Mouse (Mus musculus) CH12.LX (cell line): ENCODE measurements around the gene Ifnar1. TPM values are rescaled to one million over a fixed set of nuclear protein-coding genes. Genes with fewer than 3 reads are reported as not detected.

Experiments used
- DNase-seq: peaks from one replicate; pipeline ENCODE4 v3.0.0-alpha.2; 2013; ENCODE audit errors: extremely low read depth
- H3K27ac ChIP-seq: 2 replicates; pipeline ENCODE4 v1.5.1; 2012; ENCODE audit warnings: low read depth, mild to moderate bottlenecking, control low read depth, moderate library complexity; ENCODE audit not compliant: insufficient read depth
- H3K27me3 ChIP-seq: replicated peaks from 2 replicates; pipeline ENCODE3; 2012; ENCODE audit warnings: inconsistent platforms
- H3K36me3 ChIP-seq, 2 experiments: replicated peaks in 1 of 2; 2 replicates each; pipeline versions ENCODE3 to v1.6.1; 2012; ENCODE audit warnings: inconsistent platforms in 1 of 2, low read length in 1 of 2, mild to moderate bottlenecking in 1 of 2, mixed read lengths in 1 of 2, moderate library complexity in 1 of 2; ENCODE audit not compliant: control insufficient read depth in 1 of 2, insufficient read depth in 1 of 2
- H3K4me1 ChIP-seq, 2 experiments: 2 replicates each; pipeline ENCODE4 v1.6.1; 2012; ENCODE audit warnings: inconsistent platforms in 1 of 2, moderate library complexity in 1 of 2; ENCODE audit not compliant: insufficient read depth in 2 of 2, control insufficient read depth in 1 of 2
- H3K4me2 ChIP-seq: 2 replicates; pipeline ENCODE4 v1.6.1; 2012; ENCODE audit warnings: low read depth, mild to moderate bottlenecking, control low read depth; ENCODE audit not compliant: poor library complexity, insufficient read depth, severe bottlenecking
- H3K4me3 ChIP-seq, 3 experiments: fragments of 150-350 bp in 1 of 3; sonication (generic) in 1 of 3; replicated peaks in 1 of 3; 2 replicates each; pipeline versions ENCODE3 to v1.5.1; 2011 to 2012; ENCODE audit warnings: low read depth in 2 of 3, low read length in 2 of 3, mild to moderate bottlenecking in 2 of 3, moderate library complexity in 2 of 3, control low read depth in 1 of 3, improper control_type of control experiment in 1 of 3, inconsistent platforms in 1 of 3, mixed read lengths in 1 of 3; ENCODE audit not compliant: poor library complexity in 1 of 3
- H3K79me2 ChIP-seq: replicated peaks from 2 replicates; pipeline ENCODE4 v1.6.1; 2012; ENCODE audit warnings: mild to moderate bottlenecking, moderate library complexity; ENCODE audit not compliant: control insufficient read depth, poor library complexity, insufficient read depth, severe bottlenecking; ENCODE audit errors: extremely low read depth
- H3K9ac ChIP-seq: 2 replicates; pipeline ENCODE4 v1.6.1; 2012; ENCODE audit warnings: low read depth, mild to moderate bottlenecking, control low read depth, moderate library complexity; ENCODE audit not compliant: insufficient read depth
- H3K9me3 ChIP-seq: replicated peaks from 2 replicates; pipeline ENCODE3; 2012; ENCODE audit warnings: low read length, inconsistent platforms, mixed read lengths
- BHLHE40 ChIP-seq: IDR thresholded peaks from 2 replicates; pipeline ENCODE4 v1.6.1; 2011; ENCODE audit warnings: mild to moderate bottlenecking, low read depth, low read length, improper control_type of control experiment
- CHD1 ChIP-seq: IDR thresholded peaks from 2 replicates; pipeline ENCODE4 v1.6.1; 2012; ENCODE audit warnings: low read depth, low read length, improper control_type of control experiment, inconsistent platforms
- CHD2 ChIP-seq: IDR thresholded peaks from 2 replicates; pipeline ENCODE4 v1.6.1; 2011; ENCODE audit warnings: low read length, improper control_type of control experiment
- CTCF ChIP-seq, 2 experiments: IDR thresholded peaks in 1 of 2; conservative IDR thresholded peaks in 1 of 2; 2 replicates each; pipeline ENCODE4 v1.5.1; 2011 to 2012; ENCODE audit warnings: low read depth in 2 of 2, low read length in 2 of 2, improper control_type of control experiment in 1 of 2, inconsistent platforms in 1 of 2, mild to moderate bottlenecking in 1 of 2, moderate library complexity in 1 of 2
- ELF1 ChIP-seq: IDR thresholded peaks from 2 replicates; pipeline ENCODE4 v1.6.1; 2014; ENCODE audit warnings: low read depth, mild to moderate bottlenecking, inconsistent platforms, low read length, improper control_type of control experiment
- EP300 ChIP-seq: IDR thresholded peaks from 2 replicates; pipeline ENCODE4 v1.6.1; 2011; ENCODE audit warnings: low read length, improper control_type of control experiment
- ETS1 ChIP-seq: conservative IDR thresholded peaks from 2 replicates; pipeline ENCODE4 v1.6.1; 2012; ENCODE audit warnings: low read depth, mild to moderate bottlenecking, inconsistent platforms, low read length, improper control_type of control experiment, moderate library complexity
- HCFC1 ChIP-seq: IDR thresholded peaks from 2 replicates; pipeline ENCODE4 v1.6.1; 2012; ENCODE audit warnings: low read depth, mild to moderate bottlenecking, inconsistent platforms, low read length, improper control_type of control experiment
- IRF4 ChIP-seq: IDR thresholded peaks from 2 replicates; pipeline ENCODE4 v1.6.1; 2014; ENCODE audit warnings: low read depth, mild to moderate bottlenecking, inconsistent platforms, low read length, improper control_type of control experiment
- JUND ChIP-seq: conservative IDR thresholded peaks from 2 replicates; pipeline ENCODE4 v1.6.1; 2011; ENCODE audit warnings: low read depth, low read length, improper control_type of control experiment
- MEF2A ChIP-seq: IDR thresholded peaks from 2 replicates; pipeline ENCODE4 v1.6.1; 2014; ENCODE audit warnings: low read depth, mild to moderate bottlenecking, inconsistent platforms, low read length, improper control_type of control experiment, borderline replicate concordance
- NELFE ChIP-seq: IDR thresholded peaks from 2 replicates; pipeline ENCODE4 v1.6.1; 2011; ENCODE audit warnings: low read depth, low read length, improper control_type of control experiment
- POLR2A ChIP-seq: IDR thresholded peaks from 2 replicates; pipeline ENCODE4 v1.6.1; 2011; ENCODE audit warnings: low read depth, mild to moderate bottlenecking, improper control_type of control experiment, low read length
- POLR2AphosphoS2 ChIP-seq: IDR thresholded peaks from 2 replicates; pipeline ENCODE4 v1.6.1; 2011; ENCODE audit warnings: low read depth, low read length, improper control_type of control experiment
- RAD21 ChIP-seq: IDR thresholded peaks from 2 replicates; pipeline ENCODE4 v1.6.1; 2011; ENCODE audit warnings: low read depth, mild to moderate bottlenecking, low read length, improper control_type of control experiment, moderate library complexity
- SMC3 ChIP-seq: IDR thresholded peaks from 2 replicates; pipeline ENCODE4 v1.6.1; 2011; ENCODE audit warnings: low read depth, low read length, improper control_type of control experiment
- TBP ChIP-seq: conservative IDR thresholded peaks from 2 replicates; pipeline ENCODE4 v1.6.1; 2011; ENCODE audit warnings: low read depth, low read length, improper control_type of control experiment
- TCF12 ChIP-seq: IDR thresholded peaks from 2 replicates; pipeline ENCODE4 v1.6.1; 2014; ENCODE audit warnings: low read depth, mild to moderate bottlenecking, inconsistent platforms, low read length, improper control_type of control experiment
- ZNF384 ChIP-seq: IDR thresholded peaks from 2 replicates; pipeline ENCODE4 v1.6.1; 2012; ENCODE audit warnings: low read depth, low read length, improper control_type of control experiment, inconsistent platforms
- dilution Hi-C: fragments of 300-500 bp; cut with MboI; formaldehyde crosslinking; loops from 2 replicates; pipeline ENCODE4 v1.14.3; 2020; ENCODE audit warnings: low sequenced_read_pairs; ENCODE audit not compliant: extremely low pct_unique_long_range_greater_than_20kb, extremely low pct_ligation_motif_present
- in situ Hi-C: fragments of 300-500 bp; cut with MboI; formaldehyde crosslinking; loops from 3 replicates; pipeline ENCODE4 v1.14.3; 2019; ENCODE audit warnings: low sequenced_read_pairs, low pct_ligation_motif_present, low pct_unique_long_range_greater_than_20kb, mixed read lengths
- polyA plus RNA-seq: library from polyadenylated mRNA; unstranded; fragments of >175 nt; gene quantifications from 2 replicates; pipeline ENCODE4 v1.2.1, GENCODE M21; 2012; ENCODE audit warnings: low read depth; ENCODE audit not compliant: insufficient read length
- total RNA-seq, 2 experiments: library from RNA; depleted of rRNA; stranded (reverse); fragments of 300-350 nt in 1 of 2; fragments of >200 nt in 1 of 2; gene quantifications; 2 replicates each; pipeline ENCODE4 v1.2.3; 2012 to 2014

The Ifnar1 gene
- total and polyA plus RNA-seq, 3 experiments: 32.8 to 49.4 (median 40.3) TPM

GRCm38 (mm10) chr16:91451949-91452348 is 33.1 kb upstream of the Ifnar1 start:
- in situ Hi-C loops (loop anchor here (5.0 kb wide), 1 partner anchor 80 kb away; the partner anchor contains the start of gene Ifnar2), dilution Hi-C loops (no loop called here)
- Histone ChIP-seq H3K79me2 (no peaks in the 10 kb centered on the region), H3K9ac (0 out of 2 replicates have a peak overlapping the region, but pooled peaks have one; percentile 4), H3K4me1 (peaks cover 32 to 81% of the 10 kb centered on the region in 2 experiments), H3K27me3 (no peaks in the 10 kb centered on the region), H3K27ac (peak overlapping the region; percentile 59), H3K4me3 (no peak overlapping the region), H3K9me3 (no peaks in the 10 kb centered on the region), H3K36me3 (no peaks in the 10 kb centered on the region), H3K4me2 (peak overlapping the region; percentile 30)
- DNase-seq: peak; percentile 83
- TF ChIP-seq MEF2A (peak; percentile 53; the same call in 1 of the 2 replicates), HCFC1 (peak; percentile 22; the same call in 1 of the 2 replicates), ELF1 (peak; percentile 94), CTCF (conservative IDR thresholded peaks at IDR 0.05 in 1 of 2, IDR thresholded peaks at IDR 0.05 in 1 of 2; ENCODE audit: low read depth in 2 of 2, low read length in 2 of 2) (no peak), IRF4 (peak; percentile 48), EP300 (peak; percentile 70), RAD21 (no peak), JUND (no peak), ZNF384 (no peak), TBP (0 out of 2 replicates have a peak, but pooled peaks have one; percentile 14), TCF12 (peak; percentile 74; the same call in 1 of the 2 replicates), ETS1 (peak; percentile 36), BHLHE40 (0 out of 2 replicates have a peak, but pooled peaks have one; percentile 18), NELFE (peak; percentile 53; the same call in 1 of the 2 replicates), CHD1 (no peak), CHD2 (0 out of 2 replicates have a peak, but pooled peaks have one; percentile 35), SMC3 (no peak), POLR2A (peak; percentile 53)

DNA sequence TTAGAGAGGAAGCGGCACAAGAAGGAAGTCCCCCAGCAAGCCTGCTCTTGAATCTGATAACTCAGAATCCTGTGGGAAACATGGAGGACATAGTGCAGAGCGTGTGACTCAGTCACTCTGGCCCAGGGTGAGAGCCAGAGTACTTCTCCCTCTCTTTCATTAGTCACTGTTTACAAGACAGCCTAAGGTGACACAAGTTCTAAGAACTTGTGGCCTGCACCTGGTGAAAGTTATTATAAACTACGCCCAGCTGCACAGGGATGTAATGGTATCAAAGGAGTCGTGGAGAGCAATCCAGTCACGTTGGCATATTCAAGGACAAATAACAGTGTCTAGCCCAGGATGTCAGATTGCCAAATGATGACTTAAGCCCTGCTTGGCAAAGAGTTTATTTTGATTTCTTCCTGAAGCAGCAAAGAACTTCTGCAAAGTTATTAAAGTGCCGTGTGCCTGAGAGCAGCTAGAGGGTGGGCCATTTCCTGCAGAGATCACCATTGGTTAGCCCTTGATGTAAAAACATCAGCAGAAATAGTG is 32.6 kb upstream of the Ifnar1 start:
- dilution Hi-C loops (no loop called here), in situ Hi-C loops (loop anchor here (5.0 kb wide), 1 partner anchor 80 kb away; the partner anchor contains the start of gene Ifnar2)
- peak overlapping the region; percentile 30 for H3K4me2 ChIP-seq
- peaks cover 27 to 76% of the 10 kb centered on the region in 2 experiments for H3K4me1 ChIP-seq
- peak overlapping the region; percentile 59 for H3K27ac ChIP-seq
- peaks cover 3% of the 10 kb centered on the region for H3K9me3 ChIP-seq
- H3K9ac ChIP-seq: 0 out of 2 replicates have a peak overlapping the region, but pooled peaks have one; percentile 4
- no peak for TF ChIP-seq HCFC1
- no peak for TF ChIP-seq POLR2AphosphoS2
- 0 out of 2 replicates have a peak, but pooled peaks have one; percentile 16 for TF ChIP-seq ETS1
- no peak for TF ChIP-seq TBP
- H3K4me3 ChIP-seq: no peak overlapping the region
- no peak for DNase-seq
- no peaks in the 10 kb centered on the region for H3K79me2 ChIP-seq
- no peaks in the 10 kb centered on the region for H3K27me3 ChIP-seq
- peaks cover 0 to 2% of the 10 kb centered on the region in 2 experiments for H3K36me3 ChIP-seq
